Mouse (Mus musculus) ES-E14 (cell line): ENCODE measurements around the gene Irs3.

Experiments
- CHD2 ChIP-seq: IDR thresholded peaks from 2 replicates; pipeline ENCODE4 v1.6.1; 2014; ENCODE audit warnings: mild to moderate bottlenecking, low read depth, low read length, inconsistent platforms
- HCFC1 ChIP-seq: IDR thresholded peaks from 2 replicates; pipeline ENCODE4 v1.6.1; 2012; ENCODE audit warnings: low read length, inconsistent platforms, borderline replicate concordance; ENCODE audit not compliant: insufficient read depth
- MAFK ChIP-seq: IDR thresholded peaks from 2 replicates; pipeline ENCODE4 v1.6.1; 2014; ENCODE audit warnings: mild to moderate bottlenecking, low read depth, low read length, inconsistent platforms; ENCODE audit not compliant: insufficient read depth

- no peak for TF ChIP-seq HCFC1
- TF ChIP-seq CHD2 = no peak
- no peak for TF ChIP-seq MAFK
These were observed 33.2 kb upstream of the Irs3 start for GRCm38 (mm10) chr5:137678736-137679135.
